Mouse (Mus musculus) heart, postnatal 0 days (tissue): Measurements from ENCODE around the gene 1700016C15Rik.

Experiments used
- CTCF ChIP-seq: IDR thresholded peaks from 2 replicates; pipeline ENCODE4 v1.5.1; 2016; ENCODE audit warnings: antibody characterized with exemption, control low read depth, low read depth
- EP300 ChIP-seq: IDR thresholded peaks from 2 replicates; pipeline ENCODE4 v1.6.1; 2016; ENCODE audit warnings: antibody characterized with exemption, low read depth

GRCm38 (mm10) chr1:177753496-177753895, 23.9 kb downstream of the 1700016C15Rik start:
- TF ChIP-seq CTCF (no peak), EP300 (no peak)
